Mouse (Mus musculus) forebrain, embryonic 14.5 days (tissue): Measurements from ENCODE around the gene Olfr1393. TPM values are rescaled to one million over a fixed set of nuclear protein-coding genes. Genes with fewer than 3 reads are reported as not detected.

Source experiments
- ATAC-seq: fragments of 200-750 bp; cut with Nextera tagmentation; 2 replicates; pipeline ENCODE4 v1.8.0; 2017; ENCODE audit warnings: mild to moderate bottlenecking, moderate library complexity
- DNase-seq: peaks from one replicate; pipeline ENCODE4 v3.0.0-alpha.2; 2015; ENCODE audit warnings: low spot score
- H3K27ac ChIP-seq: fragments of 300-500 bp; sonication (generic); 2 replicates; pipeline ENCODE4 v1.5.1; 2014; ENCODE audit warnings: low read depth, mild to moderate bottlenecking, control low read depth, low read length, moderate library complexity
- H3K27me3 ChIP-seq: fragments of 300-500 bp; sonication (generic); replicated peaks from 2 replicates; pipeline ENCODE4 v1.6.1; 2014; ENCODE audit warnings: low read length, control low read depth, mixed read lengths; ENCODE audit not compliant: control insufficient read depth, insufficient read depth
- H3K36me3 ChIP-seq: fragments of 300-500 bp; sonication (generic); 2 replicates; pipeline ENCODE4 v1.6.1; 2014; ENCODE audit warnings: low read length, control low read depth; ENCODE audit not compliant: control insufficient read depth, insufficient read depth
- H3K4me1 ChIP-seq: fragments of 300-500 bp; sonication (generic); 2 replicates; pipeline ENCODE4 v1.6.1; 2014; ENCODE audit warnings: antibody characterized with exemption, low read length, control low read depth; ENCODE audit not compliant: control insufficient read depth, insufficient read depth
- H3K4me2 ChIP-seq: fragments of 300-500 bp; sonication (generic); 2 replicates; pipeline ENCODE4 v1.6.1; 2014; ENCODE audit warnings: mild to moderate bottlenecking, control low read depth, low read length
- H3K4me3 ChIP-seq: fragments of 300-500 bp; sonication (generic); 2 replicates; pipeline ENCODE4 v1.5.1; 2014; ENCODE audit warnings: low read depth, low read length, control low read depth
- H3K9ac ChIP-seq: fragments of 300-500 bp; sonication (generic); 2 replicates; pipeline ENCODE4 v1.6.1; 2014; ENCODE audit warnings: mild to moderate bottlenecking, low read length, control low read depth, moderate library complexity
- H3K9me3 ChIP-seq: fragments of 300-500 bp; sonication (generic); replicated peaks from 2 replicates; pipeline ENCODE4 v1.6.1; 2016; ENCODE audit warnings: low read length, control low read depth, mixed read lengths; ENCODE audit not compliant: control insufficient read depth
- WGBS: fragments of 180-500 bp; shearing (Covaris S2); extraction: QIAGEN DNeasy Blood & Tissue Kit; methylation state at CpG from one replicate; pipeline ENCODE4 v1.1.7; 2014; 5-methylcytosine and 5-hydroxymethylcytosine counted together
- polyA plus RNA-seq: library from polyadenylated mRNA; unstranded; fragments of >200 nt; fragmentation: Nextera tagmentation; extraction: Ambion mirVana; gene quantifications from 2 replicates; pipeline ENCODE4 v1.2.1, GENCODE M21; 2014

Gene Olfr1393
- polyA plus RNA-seq, 1 experiment from 2014 or later = not detected

DNA sequence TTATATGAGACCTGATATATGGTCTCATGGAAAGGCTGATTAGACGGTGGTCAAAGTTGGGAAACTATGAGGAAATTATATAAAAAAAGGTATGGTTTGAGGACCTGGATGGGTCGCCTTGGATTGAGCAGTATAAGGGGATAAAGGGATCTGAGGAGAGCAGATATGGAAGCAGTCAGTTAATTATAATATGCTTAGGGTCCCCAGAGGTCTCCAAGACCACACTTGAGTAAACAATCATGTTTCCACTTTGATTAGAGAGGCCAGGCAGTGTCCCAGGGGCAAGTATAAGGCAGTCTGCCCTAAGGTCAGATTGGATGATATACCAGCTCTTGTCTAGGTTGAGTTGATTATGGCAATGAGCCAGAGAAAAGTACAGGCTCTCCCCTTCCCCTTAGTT lies 44.3 kb downstream of the Olfr1393 start, which contains the start of gene Olfr1391:
Gene Olfr1391, plus strand, starts transcription at position 301 of the 400 bp plus-strand sequence.
- no peaks in the 10 kb centered on the region for H3K27me3 ChIP-seq
- no peak within 1 kb of the TSS for H3K4me3 ChIP-seq
- no peak for DNase-seq
- no peak within 1 kb of the TSS for H3K27ac ChIP-seq
- WGBS = 90% methylated on average over 2 of the region's 2 CpGs
- H3K9ac ChIP-seq = no peak within 1 kb of the TSS
- H3K9me3 ChIP-seq = no peaks in the 10 kb centered on the region
- H3K4me2 ChIP-seq = no peak within 1 kb of the TSS
- no peaks in the 10 kb centered on the region for H3K4me1 ChIP-seq
- no peaks in the 10 kb centered on the region for H3K36me3 ChIP-seq
- ATAC-seq = no peak

DNA sequence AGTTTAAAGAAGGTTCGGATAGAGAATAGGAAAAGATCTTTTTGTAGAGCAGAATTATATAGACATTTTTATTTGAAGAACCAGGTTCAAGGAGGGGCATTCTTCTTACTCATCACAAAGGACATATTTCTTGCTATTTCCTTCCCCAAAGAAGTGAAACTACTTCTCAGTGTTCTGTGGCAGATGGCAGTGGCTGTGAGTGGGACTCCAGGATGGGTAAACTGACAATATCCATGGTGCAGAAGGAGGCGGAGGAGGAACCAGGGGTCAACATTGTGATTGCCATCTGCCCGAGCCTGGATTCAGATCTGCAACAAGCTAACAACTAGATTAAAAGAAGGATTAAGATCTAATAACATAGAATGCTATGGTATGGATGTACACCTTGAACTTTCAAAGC lies 48.6 kb downstream of the Olfr1393 start:
- no peaks in the 10 kb centered on the region for H3K9me3 ChIP-seq
- no peak for ATAC-seq
- no peaks in the 10 kb centered on the region for H3K36me3 ChIP-seq
- WGBS = 89% methylated on average over 3 of the region's 3 CpGs
- no peak for DNase-seq
- H3K4me3 ChIP-seq = no peak overlapping the region
- no peaks in the 10 kb centered on the region for H3K27me3 ChIP-seq
- no peak overlapping the region for H3K4me2 ChIP-seq
- H3K27ac ChIP-seq = no peak overlapping the region
- H3K9ac ChIP-seq = no peak overlapping the region
- no peaks in the 10 kb centered on the region for H3K4me1 ChIP-seq

DNA sequence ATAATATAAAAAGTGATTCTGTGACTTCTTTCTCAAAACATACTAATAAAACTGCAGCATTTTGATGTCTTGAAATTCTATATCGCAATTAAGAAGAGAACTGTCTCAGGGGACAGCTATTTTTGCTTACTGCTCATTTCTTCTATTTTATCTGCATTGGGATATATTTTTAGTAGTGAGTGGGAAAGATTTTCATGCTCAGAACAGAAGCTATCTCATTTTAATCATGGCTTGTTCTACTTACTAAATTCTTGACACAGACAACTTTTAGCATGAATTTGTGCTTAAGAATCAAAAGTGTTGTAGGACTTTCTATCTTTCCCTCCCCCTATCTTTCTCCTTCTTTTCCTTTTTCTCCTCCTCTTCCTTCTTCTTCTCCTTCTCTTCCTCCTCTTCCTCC lies 51.6 kb downstream of the Olfr1393 start:
- ATAC-seq (no peak), DNase-seq (no peak)
- 74% methylated on average over 1 of the region's 1 CpGs for WGBS
- H3K27ac ChIP-seq = no peak overlapping the region
- no peaks in the 10 kb centered on the region for H3K36me3 ChIP-seq
- no peaks in the 10 kb centered on the region for H3K4me1 ChIP-seq
- H3K27me3 ChIP-seq = no peaks in the 10 kb centered on the region
- H3K4me2 ChIP-seq = no peak overlapping the region
- H3K9ac ChIP-seq = no peak overlapping the region
- no peak overlapping the region for H3K4me3 ChIP-seq
- no peaks in the 10 kb centered on the region for H3K9me3 ChIP-seq

Other genes with a start within 250 kb of the Olfr1393 start
- 0.24 and 0.37 TPM in 2 replicates for gene 9930111J21Rik2, start 227.1 kb upstream of the Olfr1393 start, polyA plus RNA-seq
- gene Tgtp2, start 214.1 kb upstream of the Olfr1393 start, polyA plus RNA-seq = 0.06 TPM in 1 of 2 replicates, not detected in the other
- gene Ifi47, start 201.7 kb upstream of the Olfr1393 start, polyA plus RNA-seq = 0.58 and 0.70 TPM in 2 replicates
- gene Olfr1396, start 163.4 kb upstream of the Olfr1393 start, polyA plus RNA-seq = not detected in 2 replicates
- not detected in 2 replicates for gene Olfr1395, start 136.0 kb upstream of the Olfr1393 start, polyA plus RNA-seq
- not detected in 2 replicates for gene Olfr1394, start 123.9 kb upstream of the Olfr1393 start, polyA plus RNA-seq
- gene Btnl9, start 91.1 kb upstream of the Olfr1393 start, polyA plus RNA-seq = 0.37 TPM in 1 of 2 replicates, not detected in the other
- gene Zfp62, start 75.0 kb upstream of the Olfr1393 start, polyA plus RNA-seq = 56.6 and 64.7 TPM in 2 replicates
- gene Mgat1, start 34.1 kb upstream of the Olfr1393 start, polyA plus RNA-seq = 23.5 and 23.8 TPM in 2 replicates
- not detected in 2 replicates for gene Olfr1392, start 7.0 kb downstream of the Olfr1393 start, polyA plus RNA-seq
- gene Olfr10, start 26.4 kb downstream of the Olfr1393 start, polyA plus RNA-seq = not detected in 2 replicates
- not detected in 2 replicates for gene Olfr1391, start 44.4 kb downstream of the Olfr1393 start, polyA plus RNA-seq
- not detected in 2 replicates for gene Olfr1390, start 56.9 kb downstream of the Olfr1393 start, polyA plus RNA-seq
- gene Olfr1389, start 144.8 kb downstream of the Olfr1393 start, polyA plus RNA-seq = not detected in 2 replicates
- not detected in 2 replicates for gene Olfr1388, start 158.3 kb downstream of the Olfr1393 start, polyA plus RNA-seq
- not detected in 2 replicates for gene Olfr1387, start 177.0 kb downstream of the Olfr1393 start, polyA plus RNA-seq
- gene Olfr1386, start 186.7 kb downstream of the Olfr1393 start, polyA plus RNA-seq = not detected in 2 replicates
- gene Olfr1385, start 210.8 kb downstream of the Olfr1393 start, polyA plus RNA-seq = not detected in 2 replicates
- not detected in 2 replicates for gene Olfr1384, start 228.4 kb downstream of the Olfr1393 start, polyA plus RNA-seq
- gene Olfr1383, start 241.3 kb downstream of the Olfr1393 start, polyA plus RNA-seq = not detected in 2 replicates
- gene Olfr1382, start 249.9 kb downstream of the Olfr1393 start, polyA plus RNA-seq = not detected in 2 replicates